Mouse (Mus musculus) heart, adult 2 months (tissue): Measurements from ENCODE around the gene Gm42715. TPM values are rescaled to one million over a fixed set of nuclear protein-coding genes. Genes with fewer than 3 reads are reported as not detected.

ENCODE experiments used
- DNase-seq, 2 experiments: peaks; one replicate each; pipeline ENCODE4 v3.0.0; 2021
- H3K27ac ChIP-seq: fragments of 200-600 bp; 2 replicates; pipeline ENCODE4 v1.8.1; 2022
- H3K27me3 ChIP-seq: fragments of 200-500 bp; 2 replicates; pipeline ENCODE4 v1.6.1; 2012; ENCODE audit warnings: mild to moderate bottlenecking, low read length, inconsistent platforms, mixed read lengths; ENCODE audit not compliant: control insufficient read depth, insufficient read depth
- H3K36me3 ChIP-seq: fragments of 200-500 bp; 2 replicates; pipeline ENCODE4 v1.6.1; 2012; ENCODE audit warnings: low read length, inconsistent platforms; ENCODE audit not compliant: control insufficient read depth, insufficient read depth
- H3K4me1 ChIP-seq: fragments of 200-500 bp; 2 replicates; pipeline ENCODE4 v1.6.1; 2011; ENCODE audit warnings: low read length; ENCODE audit not compliant: control insufficient read depth, insufficient read depth
- H3K4me3 ChIP-seq: fragments of 200-600 bp; 2 replicates; pipeline ENCODE4 v1.8.1; 2022
- H3K79me2 ChIP-seq: fragments of 200-500 bp; replicated peaks from 2 replicates; pipeline ENCODE4 v1.6.1; 2012; ENCODE audit warnings: mild to moderate bottlenecking, inconsistent platforms, low read length, moderate library complexity, mixed read lengths; ENCODE audit not compliant: control insufficient read depth, insufficient read depth
- H3K9ac ChIP-seq: fragments of 200-500 bp; 2 replicates; pipeline ENCODE4 v1.6.1; 2012; ENCODE audit warnings: low read depth, mild to moderate bottlenecking, control low read depth, inconsistent platforms, low read length, mixed read lengths
- CTCF ChIP-seq: fragments of 200-600 bp; IDR thresholded peaks from 2 replicates; pipeline ENCODE4 v1.8.1; 2022; ENCODE audit warnings: antibody characterized with exemption, mild to moderate bottlenecking, moderate library complexity
- EP300 ChIP-seq: fragments of 200-500 bp; IDR thresholded peaks from 2 replicates; pipeline ENCODE4 v1.6.1; 2011; ENCODE audit warnings: low read depth, low read length, control low read depth; ENCODE audit not compliant: insufficient read depth
- POLR2A ChIP-seq: fragments of 200-500 bp; IDR thresholded peaks from 2 replicates; pipeline ENCODE4 v1.6.1; 2011; ENCODE audit warnings: mild to moderate bottlenecking, low read depth, low read length, control low read depth; ENCODE audit not compliant: insufficient read depth
- WGBS: fragments of 180-500 bp; shearing (Covaris S2); methylation state at CpG from one replicate; pipeline ENCODE4 v1.1.7; 2018; 5-methylcytosine and 5-hydroxymethylcytosine counted together
- intact Hi-C: fragments of 180-260 bp; cut with DNase I; formaldehyde crosslinking; loops from one replicate; pipeline ENCODE4 v1.15.1; 2025
- polyA plus RNA-seq: library from polyadenylated mRNA; depleted of rRNA; stranded (reverse); fragments of >200 nt; gene quantifications from 2 replicates; pipeline ENCODE4 v1.2.3, GENCODE M21; 2012
- total RNA-seq, 2 experiments: library from RNA; stranded (reverse); gene quantifications; 2 replicates each; pipeline ENCODE4 v1.2.3; 2021

The Gm42715 gene
- total and polyA plus RNA-seq, 3 experiments = 7.8 to 8.2 (median 7.9) TPM

GRCm38 (mm10) chr7:127560580-127560979 lies 41.2 kb downstream of the Gm42715 start:
- 96% methylated on average over 11 of the region's 11 CpGs for WGBS
- no peak for DNase-seq
- H3K4me3 ChIP-seq = no peak overlapping the region
- TF ChIP-seq EP300 (no peak), CTCF (no peak), POLR2A (no peak)
- H3K4me1 ChIP-seq = peaks cover 2% of the 10 kb centered on the region
- H3K27ac ChIP-seq = no peak overlapping the region
- no peaks in the 10 kb centered on the region for H3K27me3 ChIP-seq
- intact Hi-C loops = no loop called here
- H3K9ac ChIP-seq = no peak overlapping the region
- peaks cover 2% of the 10 kb centered on the region; the same call in 1 of the 2 replicates for H3K36me3 ChIP-seq
- no peaks in the 10 kb centered on the region for H3K79me2 ChIP-seq

DNA sequence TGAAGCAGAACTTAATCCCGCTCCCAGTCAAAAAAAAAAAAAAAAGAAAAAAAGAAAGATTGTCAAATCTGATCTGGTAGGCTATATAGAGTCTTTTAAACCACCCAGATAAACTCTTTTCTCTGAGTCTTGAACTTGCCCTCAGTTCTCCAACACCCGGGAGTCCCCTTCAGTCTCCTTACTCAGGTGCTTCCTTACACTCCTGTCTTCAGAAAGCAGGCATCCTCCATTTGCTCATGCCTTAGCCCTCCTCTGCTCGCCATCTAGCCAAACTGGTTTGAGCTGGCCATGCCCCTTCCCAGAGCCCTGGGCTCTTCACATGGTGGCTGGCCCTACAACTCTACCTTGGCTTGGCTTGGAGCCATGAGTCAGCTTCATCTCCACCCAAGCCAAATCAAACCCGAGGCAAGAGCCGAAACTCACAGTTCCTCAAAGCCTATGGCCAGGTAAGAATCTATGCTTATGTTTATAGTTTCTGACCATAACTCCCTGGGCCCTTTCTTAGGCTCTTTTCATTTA lies 42.0 kb downstream of the Gm42715 start, which contains the start of gene Tmem265:
Tmem265 (plus strand) TSS at position 51 of the 519 bp plus-strand sequence.
- no peaks in the 10 kb centered on the region for H3K27me3 ChIP-seq
- intact Hi-C loops = no loop called here
- no peak within 1 kb of the TSS for H3K9ac ChIP-seq
- peaks cover 2% of the 10 kb centered on the region for H3K4me1 ChIP-seq
- WGBS = 92% methylated on average over 5 of the region's 5 CpGs
- H3K36me3 ChIP-seq = peaks cover 2% of the 10 kb centered on the region; the same call in 1 of the 2 replicates
- no peak for DNase-seq
- no peak within 1 kb of the TSS for H3K4me3 ChIP-seq
- no peak within 1 kb of the TSS for H3K27ac ChIP-seq
- no peaks in the 10 kb centered on the region for H3K79me2 ChIP-seq
- no peak for TF ChIP-seq EP300
- TF ChIP-seq POLR2A = no peak
- no peak for TF ChIP-seq CTCF

DNA sequence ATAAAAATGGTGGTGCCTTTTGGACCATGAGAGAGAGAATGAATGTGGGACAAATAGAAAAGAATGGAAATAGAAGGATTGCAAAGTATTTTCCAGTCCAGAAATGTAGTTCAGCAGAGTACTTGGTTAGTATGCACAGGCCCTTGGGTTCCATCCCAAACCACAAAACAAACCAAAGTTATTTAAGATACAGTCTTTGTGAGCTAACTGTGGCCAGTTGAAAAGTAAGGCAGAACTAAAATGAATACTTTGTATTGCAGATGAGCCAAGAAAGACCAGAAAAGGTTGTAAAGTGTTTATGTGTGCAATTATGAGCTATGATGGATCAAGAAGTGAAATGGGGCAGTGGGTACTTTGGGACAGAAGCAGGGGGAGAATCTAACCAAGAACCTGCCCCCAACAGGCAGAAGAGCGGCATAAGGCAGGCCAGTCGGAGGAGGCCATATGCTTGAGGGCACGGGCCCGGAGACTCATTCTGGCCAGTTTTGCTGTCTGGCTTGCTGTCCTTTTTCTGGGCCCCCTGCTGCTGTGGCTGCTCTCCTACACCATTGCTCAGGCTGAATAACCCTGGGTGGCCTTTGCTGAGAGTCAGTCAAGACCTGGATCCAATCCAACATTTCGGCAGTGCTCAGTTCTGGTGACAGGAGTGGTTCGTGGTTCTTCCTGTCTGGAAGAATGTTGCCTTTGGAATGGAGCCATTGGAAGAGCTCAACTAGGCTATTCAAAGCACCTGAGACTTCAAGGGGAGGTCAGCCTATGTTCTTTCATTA lies 45.2 kb downstream of the Gm42715 start:
- intact Hi-C loops = no loop called here
- Histone ChIP-seq H3K27me3 (no peaks in the 10 kb centered on the region), H3K27ac (no peak overlapping the region; the same call in 1 of the 2 replicates), H3K4me3 (no peak overlapping the region), H3K79me2 (no peaks in the 10 kb centered on the region), H3K36me3 (peaks cover 2% of the 10 kb centered on the region; the same call in 1 of the 2 replicates), H3K4me1 (peaks cover 2% of the 10 kb centered on the region), H3K9ac (no peak overlapping the region)
- peak in 1 of 2 experiments; percentile 49 for DNase-seq
- 20% methylated on average over 6 of the region's 6 CpGs for WGBS
- TF ChIP-seq POLR2A = no peak
- TF ChIP-seq CTCF = peak; percentile 42
- TF ChIP-seq EP300 = no peak

GRCm38 (mm10) chr7:127572895-127573471 lies 53.6 kb downstream of the Gm42715 start, which contains the start of gene Phkg2:
TSS of gene Phkg2 (plus strand) at chr7:127573340.
- intact Hi-C loops = loop anchor here (2.0 kb wide), 1 partner anchor 16 kb away; the partner anchor contains the start of genes Ccdc189 and Rnf40
- H3K9ac ChIP-seq = peak within 1 kb of the TSS; percentile 88
- H3K4me3 ChIP-seq = peak within 1 kb of the TSS; percentile 59
- H3K27me3 ChIP-seq = no peaks in the 10 kb centered on the region
- H3K79me2 ChIP-seq = no peaks in the 10 kb centered on the region
- TF ChIP-seq EP300 = 0 out of 2 replicates have a peak, but pooled peaks have one; percentile 30
- TF ChIP-seq POLR2A = peak; percentile 92
- TF ChIP-seq CTCF = peak; percentile 7; the same call in 1 of the 2 replicates
- DNase-seq = peak; percentile 84 to 94
- H3K4me1 ChIP-seq = peaks cover 6% of the 10 kb centered on the region
- no peaks in the 10 kb centered on the region for H3K36me3 ChIP-seq
- peak within 1 kb of the TSS; percentile 80 for H3K27ac ChIP-seq
- WGBS = under 1% methylated on average over 17 of the region's 17 CpGs

- Histone ChIP-seq H3K4me1 (peaks cover 6% of the 10 kb centered on the region), H3K27ac (peak overlapping the region; percentile 80), H3K4me3 (peak overlapping the region; percentile 59), H3K79me2 (no peaks in the 10 kb centered on the region), H3K36me3 (no peaks in the 10 kb centered on the region), H3K27me3 (no peaks in the 10 kb centered on the region), H3K9ac (peak overlapping the region; percentile 88)
- intact Hi-C loops = loop anchor here (2.0 kb wide), 1 partner anchor 15 kb away; the partner anchor contains the start of genes Ccdc189 and Rnf40
- peak in 1 of 2 experiments; percentile 25 for DNase-seq
- 1% methylated on average over 27 of the region's 28 CpGs for whole genome bisulfite sequencing
- no peak for TF ChIP-seq POLR2A
- no peak for TF ChIP-seq EP300
- no peak for TF ChIP-seq CTCF
These were observed 54.2 kb downstream of the Gm42715 start for GRCm38 (mm10) chr7:127573503-127574008.
